20 mouse cellular contexts compared by ENCODE assay signal in genomic region chr4:126115411-126115810, GRCm38 (mm10). TPM values are rescaled to one million over a fixed set of nuclear protein-coding genes. Genes with fewer than 3 reads are reported as not detected.
DNase-seq lines count a peak whose midpoint lies in the region; ATAC-seq and TF ChIP-seq lines count a peak whose summit lies in the region.
"Had no signal": no experiment of that assay in that cellular context is flagged by ENCODE, and none has a peak within 500 bp of the region (broad histone marks: within the 10 kb centered on the region; RNA-seq: fewer than 3 reads in every experiment).

No protein-coding gene starts in this region.

- no peak overlapping the region for H3K4me3 ChIP-seq in heart, embryonic 13.5 days
- H3K4me3 ChIP-seq in liver, postnatal 0 days (ENCODE audit: low read depth, low read length): no peak overlapping the region
- no peak overlapping the region for H3K4me3 ChIP-seq in stomach, embryonic 15.5 days (replicated peaks)
- H3K4me3 ChIP-seq in stomach, postnatal 0 days (ENCODE audit: low read depth, low read length): no peak overlapping the region
- no peak overlapping the region for H3K4me3 ChIP-seq in stomach, embryonic 16.5 days (replicated peaks; ENCODE audit: low read length)
- H3K4me3 ChIP-seq: heart, embryonic 10.5 days; heart, embryonic 15.5 days; hindbrain, embryonic 10.5 days had no signal

- TF ChIP-seq CTCF in liver, postnatal 0 days (IDR thresholded peaks at IDR 0.05; ENCODE audit: low read depth): no peak
- no peak for TF ChIP-seq CTCF in stomach, postnatal 0 days (IDR thresholded peaks at IDR 0.05; ENCODE audit: low read depth)

- 91% methylated on average over 9 of the region's 9 CpGs for WGBS in heart, embryonic 13.5 days
- 67% methylated on average over 9 of the region's 9 CpGs for WGBS in liver, postnatal 0 days (ENCODE audit: insufficient replicate concordance)
- WGBS in stomach, embryonic 15.5 days: 87% methylated on average over 9 of the region's 9 CpGs
- WGBS in stomach, postnatal 0 days: 87% methylated on average over 9 of the region's 9 CpGs
- 80% methylated on average over 9 of the region's 9 CpGs for WGBS in stomach, embryonic 16.5 days

- DNase-seq in heart, postnatal 4 days: no peak
- DNase-seq in liver, postnatal 0 days: no peak
- no peak for DNase-seq in liver
- DNase-seq in stomach, postnatal 0 days (ENCODE audit: low spot score): no peak
- no peak for DNase-seq in urinary bladder, postnatal 25 days (ENCODE audit: low spot score)
- DNase-seq: adrenal gland, adult 2 months; adrenal gland, postnatal 36 days; cerebellum, adult 8-10 months; cerebellum, postnatal 14 days; gastrocnemius, postnatal 10 days; heart, adult 18-20 months; heart, postnatal 14 days had no signal

- H3K27ac ChIP-seq in heart, embryonic 13.5 days (replicated peaks): no peak overlapping the region
- peak overlapping the region; percentile 8; the same call in 1 of the 2 replicates for H3K27ac ChIP-seq in liver, postnatal 0 days (ENCODE audit: low read depth)
- H3K27ac ChIP-seq in stomach, embryonic 15.5 days: peak overlapping the region; percentile 9; the same call in 1 of the 2 replicates
- H3K27ac ChIP-seq in stomach, postnatal 0 days (replicated peaks): no peak overlapping the region
- H3K27ac ChIP-seq in stomach, embryonic 16.5 days (ENCODE audit: low read length): peak overlapping the region; percentile 12; the same call in 1 of the 2 replicates
- H3K27ac ChIP-seq: heart, embryonic 10.5 days; heart, embryonic 15.5 days; hindbrain, embryonic 10.5 days; hindbrain, embryonic 14.5 days had no signal

- no peaks in the 10 kb centered on the region for H3K9me3 ChIP-seq in heart, embryonic 13.5 days
- H3K9me3 ChIP-seq in liver, postnatal 0 days (ENCODE audit: low read length): no peaks in the 10 kb centered on the region
- H3K9me3 ChIP-seq in stomach, embryonic 15.5 days: no peaks in the 10 kb centered on the region
- H3K9me3 ChIP-seq in stomach, postnatal 0 days (ENCODE audit: control insufficient read depth, low read length): no peaks in the 10 kb centered on the region
- H3K9me3 ChIP-seq in stomach, embryonic 16.5 days (replicated peaks; ENCODE audit: control insufficient read depth, low read length): no peaks in the 10 kb centered on the region
- H3K9me3 ChIP-seq: heart, embryonic 10.5 days; heart, embryonic 15.5 days; hindbrain, embryonic 10.5 days had no signal

- TF ChIP-seq EP300 in liver, postnatal 0 days (IDR thresholded peaks at IDR 0.05; ENCODE audit: low read depth): no peak
- TF ChIP-seq EP300 in stomach, postnatal 0 days (optimal IDR thresholded peaks at IDR 0.05): no peak

- H3K4me1 ChIP-seq in heart, embryonic 13.5 days: peaks cover 43% of the 10 kb centered on the region
- H3K4me1 ChIP-seq in liver, postnatal 0 days (ENCODE audit: insufficient read depth): peaks cover 25% of the 10 kb centered on the region
- peaks cover 26% of the 10 kb centered on the region for H3K4me1 ChIP-seq in stomach, embryonic 15.5 days
- peaks cover 3% of the 10 kb centered on the region; the same call in 1 of the 2 replicates for H3K4me1 ChIP-seq in stomach, postnatal 0 days (replicated peaks; ENCODE audit: control insufficient read depth, insufficient read depth)
- peaks cover 22% of the 10 kb centered on the region for H3K4me1 ChIP-seq in stomach, embryonic 16.5 days (ENCODE audit: control insufficient read depth, insufficient read depth, low read length)

- peak overlapping the region; percentile 42; the same call in 1 of the 2 replicates for H3K9ac ChIP-seq in heart, embryonic 13.5 days
- H3K9ac ChIP-seq in liver, postnatal 0 days (replicated peaks): no peak overlapping the region; the same call in 1 of the 2 replicates
- no peak overlapping the region for H3K9ac ChIP-seq in stomach, embryonic 15.5 days
- H3K9ac ChIP-seq in stomach, postnatal 0 days (ENCODE audit: low read length): no peak overlapping the region
- H3K9ac ChIP-seq in stomach, embryonic 16.5 days (ENCODE audit: low read length): no peak overlapping the region
- H3K9ac ChIP-seq: heart, embryonic 15.5 days; hindbrain, embryonic 14.5 days had no signal

- no peak for ATAC-seq in heart, embryonic 13.5 days (ENCODE audit: extremely low read depth, insufficient number of reproducible peaks, low FRiP score, low TSS enrichment)
- ATAC-seq in liver, postnatal 0 days: no peak
- no peak for ATAC-seq in stomach, embryonic 15.5 days (ENCODE audit: insufficient read depth, low FRiP score, low read depth)
- no peak for ATAC-seq in stomach, postnatal 0 days (ENCODE audit: low FRiP score, low TSS enrichment)
- no peak for ATAC-seq in stomach, embryonic 16.5 days (ENCODE audit: insufficient read depth, low FRiP score)
- ATAC-seq: forebrain, embryonic 14.5 days had no signal

- no peak overlapping the region for H3K4me2 ChIP-seq in heart, embryonic 13.5 days
- H3K4me2 ChIP-seq in liver, postnatal 0 days (ENCODE audit: low read depth, low read length): no peak overlapping the region
- no peak overlapping the region for H3K4me2 ChIP-seq in stomach, embryonic 15.5 days
- no peak overlapping the region for H3K4me2 ChIP-seq in stomach, postnatal 0 days (replicated peaks; ENCODE audit: low read depth)
- H3K4me2 ChIP-seq in stomach, embryonic 16.5 days (ENCODE audit: low read depth, low read length): no peak overlapping the region
- H3K4me2 ChIP-seq: heart, embryonic 15.5 days; hindbrain, embryonic 14.5 days had no signal

- peaks cover 13% of the 10 kb centered on the region for H3K36me3 ChIP-seq in heart, embryonic 13.5 days
- H3K36me3 ChIP-seq in liver, postnatal 0 days (replicated peaks; ENCODE audit: insufficient read depth, low read length): peaks cover 2% of the 10 kb centered on the region; the same call in 1 of the 2 replicates
- peaks cover 3% of the 10 kb centered on the region; the same call in 1 of the 2 replicates for H3K36me3 ChIP-seq in stomach, embryonic 15.5 days
- H3K36me3 ChIP-seq in stomach, postnatal 0 days (ENCODE audit: control insufficient read depth, insufficient read depth, low read length): no peaks in the 10 kb centered on the region
- no peaks in the 10 kb centered on the region for H3K36me3 ChIP-seq in stomach, embryonic 16.5 days (ENCODE audit: control insufficient read depth, insufficient read depth, low read length)
- H3K36me3 ChIP-seq: heart, embryonic 15.5 days had no signal

- H3K27me3 ChIP-seq in heart, embryonic 13.5 days (replicated peaks): no peaks in the 10 kb centered on the region
- no peaks in the 10 kb centered on the region for H3K27me3 ChIP-seq in liver, postnatal 0 days (ENCODE audit: insufficient read depth, low read length)
- H3K27me3 ChIP-seq in stomach, embryonic 15.5 days (replicated peaks): no peaks in the 10 kb centered on the region
- no peaks in the 10 kb centered on the region for H3K27me3 ChIP-seq in stomach, postnatal 0 days (ENCODE audit: control insufficient read depth, insufficient read depth, low read length)
- H3K27me3 ChIP-seq in stomach, embryonic 16.5 days (ENCODE audit: control insufficient read depth, insufficient read depth, low read length): no peaks in the 10 kb centered on the region
- H3K27me3 ChIP-seq: heart, embryonic 15.5 days had no signal

RNA-seq across cellular contexts. Expression of gene Stk40, which starts 11.7 kb away (rescaled TPM):
- 26.4 and 26.6 TPM in 2 replicates for polyA plus RNA-seq in heart, embryonic 13.5 days (2015; fragmentation: Nextera tagmentation; extraction: Ambion mirVana)
- 10 to 100 TPM; 32.5 to 33.2 TPM for total RNA-seq in heart, postnatal 4 days (2021)
- 11.3 and 12.1 TPM in 2 replicates for polyA plus RNA-seq in liver, postnatal 0 days (2015; fragmentation: Nextera tagmentation; extraction: Ambion mirVana)
- 28.6 and 29.1 TPM in 2 replicates for polyA plus RNA-seq in stomach, embryonic 15.5 days (2015; fragmentation: Nextera tagmentation; extraction: Ambion mirVana)
- 17.3 and 20.2 TPM in 2 replicates for polyA plus RNA-seq in stomach, postnatal 0 days (2015; fragmentation: Nextera tagmentation; extraction: Ambion mirVana)
- polyA plus RNA-seq in stomach, embryonic 16.5 days (2015; fragmentation: Nextera tagmentation; extraction: Ambion mirVana): 28.4 and 29.6 TPM in 2 replicates

RNA-seq across cellular contexts. Expression of gene Lsm10, which starts 19.0 kb away (rescaled TPM):
- polyA plus RNA-seq in heart, embryonic 13.5 days (2015; fragmentation: Nextera tagmentation; extraction: Ambion mirVana): 35.2 and 48.6 TPM in 2 replicates
- 10 to 100 TPM; 17.3 to 18.4 TPM for total RNA-seq in heart, postnatal 4 days (2021)
- 24.7 and 27.7 TPM in 2 replicates for polyA plus RNA-seq in liver, postnatal 0 days (2015; fragmentation: Nextera tagmentation; extraction: Ambion mirVana)
- 46.7 and 48.0 TPM in 2 replicates for polyA plus RNA-seq in stomach, embryonic 15.5 days (2015; fragmentation: Nextera tagmentation; extraction: Ambion mirVana)
- 41.8 and 46.5 TPM in 2 replicates for polyA plus RNA-seq in stomach, postnatal 0 days (2015; fragmentation: Nextera tagmentation; extraction: Ambion mirVana)
- 49.4 and 52.4 TPM in 2 replicates for polyA plus RNA-seq in stomach, embryonic 16.5 days (2015; fragmentation: Nextera tagmentation; extraction: Ambion mirVana)

RNA-seq across cellular contexts. Expression of gene Eva1b, which starts 32.1 kb away (rescaled TPM):
- 30.9 and 34.2 TPM in 2 replicates for polyA plus RNA-seq in heart, embryonic 13.5 days (2015; fragmentation: Nextera tagmentation; extraction: Ambion mirVana)
- total RNA-seq in heart, postnatal 4 days (2021): 10 to 100 TPM; 27.3 to 29.3 TPM
- 17.1 and 17.7 TPM in 2 replicates for polyA plus RNA-seq in liver, postnatal 0 days (2015; fragmentation: Nextera tagmentation; extraction: Ambion mirVana)
- 59.0 and 60.0 TPM in 2 replicates for polyA plus RNA-seq in stomach, embryonic 15.5 days (2015; fragmentation: Nextera tagmentation; extraction: Ambion mirVana)
- polyA plus RNA-seq in stomach, postnatal 0 days (2015; fragmentation: Nextera tagmentation; extraction: Ambion mirVana): 39.7 and 39.9 TPM in 2 replicates
- 46.4 and 49.7 TPM in 2 replicates for polyA plus RNA-seq in stomach, embryonic 16.5 days (2015; fragmentation: Nextera tagmentation; extraction: Ambion mirVana)

RNA-seq across cellular contexts. Expression of gene Sh3d21, which starts 47.9 kb away (rescaled TPM):
- polyA plus RNA-seq in heart, embryonic 13.5 days (2015; fragmentation: Nextera tagmentation; extraction: Ambion mirVana): 2.8 and 3.0 TPM in 2 replicates
- total RNA-seq in heart, postnatal 4 days (2021): 1 to 10 TPM; 1.6 to 1.8 TPM
- 2.4 and 2.7 TPM in 2 replicates for polyA plus RNA-seq in liver, postnatal 0 days (2015; fragmentation: Nextera tagmentation; extraction: Ambion mirVana)
- 7.4 and 10.3 TPM in 2 replicates for polyA plus RNA-seq in stomach, embryonic 15.5 days (2015; fragmentation: Nextera tagmentation; extraction: Ambion mirVana)
- polyA plus RNA-seq in stomach, postnatal 0 days (2015; fragmentation: Nextera tagmentation; extraction: Ambion mirVana): 8.4 and 12.0 TPM in 2 replicates
- 7.3 and 8.6 TPM in 2 replicates for polyA plus RNA-seq in stomach, embryonic 16.5 days (2015; fragmentation: Nextera tagmentation; extraction: Ambion mirVana)

RNA-seq across cellular contexts. Expression of gene Oscp1, which starts 57.0 kb away (rescaled TPM):
- 6.4 and 7.7 TPM in 2 replicates for polyA plus RNA-seq in heart, embryonic 13.5 days (2015; fragmentation: Nextera tagmentation; extraction: Ambion mirVana)
- 1 to 10 TPM; 4.9 to 5.9 TPM for total RNA-seq in heart, postnatal 4 days (2021)
- polyA plus RNA-seq in liver, postnatal 0 days (2015; fragmentation: Nextera tagmentation; extraction: Ambion mirVana): 0.90 and 1.5 TPM in 2 replicates
- polyA plus RNA-seq in stomach, embryonic 15.5 days (2015; fragmentation: Nextera tagmentation; extraction: Ambion mirVana): 13.5 and 13.9 TPM in 2 replicates
- 3.6 and 5.1 TPM in 2 replicates for polyA plus RNA-seq in stomach, postnatal 0 days (2015; fragmentation: Nextera tagmentation; extraction: Ambion mirVana)
- polyA plus RNA-seq in stomach, embryonic 16.5 days (2015; fragmentation: Nextera tagmentation; extraction: Ambion mirVana): 10.1 and 12.5 TPM in 2 replicates

Comparison
In these comparisons a context has a peak if more than half of its experiments do, and no peak if none do; other contexts are left out.
1. H3K27ac ChIP-seq: peak in liver, postnatal 0 days (single experiment), stomach, embryonic 15.5 days (single experiment) and stomach, embryonic 16.5 days (single experiment); none in heart, embryonic 13.5 days (single experiment) and stomach, postnatal 0 days (single experiment).